Mouse (Mus musculus) heart, adult 2 months (tissue): ENCODE measurements around the gene Dct. TPM values are rescaled to one million over a fixed set of nuclear protein-coding genes. Genes with fewer than 3 reads are reported as not detected.

Experiments used
- DNase-seq, 2 experiments: peaks; one replicate each; pipeline ENCODE4 v3.0.0; 2021
- H3K27ac ChIP-seq: fragments of 200-600 bp; 2 replicates; pipeline ENCODE4 v1.8.1; 2022
- H3K27me3 ChIP-seq: fragments of 200-500 bp; 2 replicates; pipeline ENCODE4 v1.6.1; 2012; ENCODE audit warnings: mild to moderate bottlenecking, low read length, inconsistent platforms, mixed read lengths; ENCODE audit not compliant: control insufficient read depth, insufficient read depth
- H3K36me3 ChIP-seq: fragments of 200-500 bp; 2 replicates; pipeline ENCODE4 v1.6.1; 2012; ENCODE audit warnings: low read length, inconsistent platforms; ENCODE audit not compliant: control insufficient read depth, insufficient read depth
- H3K4me1 ChIP-seq: fragments of 200-500 bp; 2 replicates; pipeline ENCODE4 v1.6.1; 2011; ENCODE audit warnings: low read length; ENCODE audit not compliant: control insufficient read depth, insufficient read depth
- H3K4me3 ChIP-seq: fragments of 200-600 bp; 2 replicates; pipeline ENCODE4 v1.8.1; 2022
- H3K79me2 ChIP-seq: fragments of 200-500 bp; replicated peaks from 2 replicates; pipeline ENCODE4 v1.6.1; 2012; ENCODE audit warnings: mild to moderate bottlenecking, inconsistent platforms, low read length, moderate library complexity, mixed read lengths; ENCODE audit not compliant: control insufficient read depth, insufficient read depth
- H3K9ac ChIP-seq: fragments of 200-500 bp; 2 replicates; pipeline ENCODE4 v1.6.1; 2012; ENCODE audit warnings: low read depth, mild to moderate bottlenecking, control low read depth, inconsistent platforms, low read length, mixed read lengths
- CTCF ChIP-seq: fragments of 200-600 bp; IDR thresholded peaks from 2 replicates; pipeline ENCODE4 v1.8.1; 2022; ENCODE audit warnings: antibody characterized with exemption, mild to moderate bottlenecking, moderate library complexity
- EP300 ChIP-seq: fragments of 200-500 bp; IDR thresholded peaks from 2 replicates; pipeline ENCODE4 v1.6.1; 2011; ENCODE audit warnings: low read depth, low read length, control low read depth; ENCODE audit not compliant: insufficient read depth
- POLR2A ChIP-seq: fragments of 200-500 bp; IDR thresholded peaks from 2 replicates; pipeline ENCODE4 v1.6.1; 2011; ENCODE audit warnings: mild to moderate bottlenecking, low read depth, low read length, control low read depth; ENCODE audit not compliant: insufficient read depth
- WGBS: fragments of 180-500 bp; shearing (Covaris S2); methylation state at CpG from one replicate; pipeline ENCODE4 v1.1.7; 2018; 5-methylcytosine and 5-hydroxymethylcytosine counted together
- intact Hi-C: fragments of 180-260 bp; cut with DNase I; formaldehyde crosslinking; loops from one replicate; pipeline ENCODE4 v1.15.1; 2025
- polyA plus RNA-seq: library from polyadenylated mRNA; depleted of rRNA; stranded (reverse); fragments of >200 nt; gene quantifications from 2 replicates; pipeline ENCODE4 v1.2.3, GENCODE M21; 2012; rRNA removed
- total RNA-seq, 2 experiments: library from RNA; stranded (reverse); gene quantifications; 2 replicates each; pipeline ENCODE4 v1.2.3; 2021

Dct gene
- total and polyA plus RNA-seq, 3 experiments: 2.1 to 5.1 (median 2.5) TPM

- Histone ChIP-seq H3K27me3 (no peaks in the 10 kb centered on the region), H3K4me3 (no peak overlapping the region), H3K79me2 (no peaks in the 10 kb centered on the region), H3K36me3 (no peaks in the 10 kb centered on the region), H3K27ac (no peak overlapping the region), H3K4me1 (no peaks in the 10 kb centered on the region), H3K9ac (no peak overlapping the region)
- 79% methylated on average over 10 of the region's 10 CpGs for WGBS
- intact Hi-C loops: no loop called here
- DNase-seq: no peak
- TF ChIP-seq POLR2A: no peak
- no peak for TF ChIP-seq EP300
These were observed 70.5 kb downstream of the Dct start for GRCm38 (mm10) chr14:117981532-117981931.

- no peak overlapping the region for H3K4me3 ChIP-seq
- no peaks in the 10 kb centered on the region for H3K4me1 ChIP-seq
- no peak for DNase-seq
- H3K27ac ChIP-seq: no peak overlapping the region
- TF ChIP-seq POLR2A (no peak), CTCF (no peak), EP300 (no peak)
- no peak overlapping the region for H3K9ac ChIP-seq
- 85% methylated on average over 5 of the region's 5 CpGs for WGBS
- H3K27me3 ChIP-seq: no peaks in the 10 kb centered on the region
- no peaks in the 10 kb centered on the region for H3K79me2 ChIP-seq
- no peaks in the 10 kb centered on the region for H3K36me3 ChIP-seq
- intact Hi-C loops: no loop called here
These were observed 79.5 kb downstream of the Dct start for GRCm38 (mm10) chr14:117972576-117972975.

Other genes with a start within 250 kb of the Dct start
- gene Tgds, start 80.5 kb upstream of the Dct start, total RNA-seq: 10 to 100 TPM in 1 of 2 experiments, 1 to 10 TPM in 1; 8.7 to 10.3 TPM
- gene Tgds, start 80.5 kb upstream of the Dct start, polyA plus RNA-seq: 6.4 and 11.4 TPM in 2 replicates
- 10 to 100 TPM; 19.9 TPM for gene Gpr180, start 84.9 kb upstream of the Dct start, total RNA-seq
- gene Gpr180, start 84.9 kb upstream of the Dct start, polyA plus RNA-seq: 25.8 and 35.2 TPM in 2 replicates
- not detected for gene Sox21, start 184.8 kb upstream of the Dct start, total RNA-seq
- 0.21 TPM in 1 of 2 replicates, not detected in the other for gene Sox21, start 184.8 kb upstream of the Dct start, polyA plus RNA-seq
- not detected for gene Gm9376, start 214.7 kb upstream of the Dct start, total RNA-seq
- gene Gm9376, start 214.7 kb upstream of the Dct start, polyA plus RNA-seq: not detected in 2 replicates